ENCODE assay signal across 9 mouse cellular contexts in genomic region chr11:4270744-4271459, GRCm38 (mm10). TPM values are rescaled to one million over a fixed set of nuclear protein-coding genes. Genes with fewer than 3 reads are reported as not detected.
A peak's percentile ranks its signal among the peaks of the same experiment; 100 is the strongest.
DNase-seq lines count a peak whose midpoint lies in the region; ATAC-seq lines count a peak whose summit lies in the region.
"Had no signal": no experiment of that assay in that cellular context is flagged by ENCODE, and none has a peak within 500 bp of the region (broad histone marks: within the 10 kb centered on the region; RNA-seq: fewer than 3 reads in every experiment).

No protein-coding gene starts in this region.

- DNase-seq in kidney, adult 9 months = no peak
- peak; percentile 58 for DNase-seq in WW6 (ENCODE audit: low read depth, low spot score)
- DNase-seq in gastrocnemius, postnatal 14 days = peak; percentile 83
- DNase-seq in lung, postnatal 14 days = peak; percentile 46
- no peak for DNase-seq in cerebellum, adult 11 months
- DNase-seq in cerebellum, postnatal 4 days (ENCODE audit: low spot score in 2 of 2) = no peak

- ATAC-seq in kidney, embryonic 16.5 days (ENCODE audit: low FRiP score, low TSS enrichment) = peak; percentile 27
- ATAC-seq in megakaryocyte-erythroid progenitor cell, adult 5-6 weeks (replicated peaks; ENCODE audit: low FRiP score, low TSS enrichment, poor library complexity, severe bottlenecking) = no peak

- peaks cover 16% of the 10 kb centered on the region for H3K4me1 ChIP-seq in kidney, embryonic 16.5 days (ENCODE audit: insufficient read depth, low read length)

- H3K27ac ChIP-seq in kidney, embryonic 16.5 days (ENCODE audit: low read length) = 0 out of 2 replicates have a peak overlapping the region, but pooled peaks have one; percentile 7
- H3K27ac ChIP-seq: macrophage had no signal

- H3K36me3 ChIP-seq in kidney, embryonic 16.5 days (ENCODE audit: insufficient read depth, low read length) = no peaks in the 10 kb centered on the region

- H3K4me3 ChIP-seq in kidney, embryonic 16.5 days (ENCODE audit: low read length) = no peak overlapping the region

- H3K9ac ChIP-seq in kidney, embryonic 16.5 days (replicated peaks; ENCODE audit: low read length) = peak overlapping the region; percentile 33; the same call in 1 of the 2 replicates

- no peak overlapping the region for H3K4me2 ChIP-seq in kidney, embryonic 16.5 days (replicated peaks; ENCODE audit: low read depth, low read length)

- intact Hi-C loops in gastrocnemius, postnatal 14 days (cut with DNase I; ENCODE audit: low total_unique reads) = no loop called here

- 29% methylated on average over 19 of the region's 20 CpGs for WGBS in kidney, embryonic 16.5 days

- peaks cover 10% of the 10 kb centered on the region; the same call in 1 of the 2 replicates for H3K27me3 ChIP-seq in kidney, embryonic 16.5 days (ENCODE audit: insufficient read depth, low read length)

- no peaks in the 10 kb centered on the region for H3K9me3 ChIP-seq in kidney, embryonic 16.5 days (ENCODE audit: low read length)

RNA-seq across cellular contexts. Expression of gene Lif, which starts 13.5 kb away (rescaled TPM):
- polyA plus RNA-seq in kidney, embryonic 16.5 days (2015; fragmentation: Nextera tagmentation; extraction: Ambion mirVana) = 0.05 and 0.09 TPM in 2 replicates
- total RNA-seq in gastrocnemius, postnatal 14 days (2021) = under 1 TPM; 0.24 to 0.45 TPM
- total RNA-seq in megakaryocyte-erythroid progenitor cell, adult 5-6 weeks (2014; fragmentation: Nextera tagmentation) = not detected in 2 replicates
- total RNA-seq in megakaryocyte-erythroid progenitor cell, adult 5-6 weeks (2017) = 0.30 and 0.33 TPM in 2 replicates

RNA-seq across cellular contexts. Expression of gene Osm, which starts 34.7 kb away (rescaled TPM):
- polyA plus RNA-seq in kidney, embryonic 16.5 days (2015; fragmentation: Nextera tagmentation; extraction: Ambion mirVana) = not detected in 2 replicates
- not detected for total RNA-seq in gastrocnemius, postnatal 14 days (2021)
- 3.3 and 5.6 TPM in 2 replicates for total RNA-seq in megakaryocyte-erythroid progenitor cell, adult 5-6 weeks (2014; fragmentation: Nextera tagmentation)
- total RNA-seq in megakaryocyte-erythroid progenitor cell, adult 5-6 weeks (2017) = 5.3 and 7.2 TPM in 2 replicates

RNA-seq across cellular contexts. Expression of gene Castor1, which starts 52.9 kb away (rescaled TPM):
- 6.8 and 7.6 TPM in 2 replicates for polyA plus RNA-seq in kidney, embryonic 16.5 days (2015; fragmentation: Nextera tagmentation; extraction: Ambion mirVana)
- 1 to 10 TPM; 4.3 to 8.9 TPM for total RNA-seq in gastrocnemius, postnatal 14 days (2021)
- total RNA-seq in megakaryocyte-erythroid progenitor cell, adult 5-6 weeks (2014; fragmentation: Nextera tagmentation) = 1.2 TPM in 1 of 2 replicates, not detected in the other
- total RNA-seq in megakaryocyte-erythroid progenitor cell, adult 5-6 weeks (2017) = 0.15 TPM in 1 of 2 replicates, not detected in the other

Comparison
In these comparisons a context has a peak if more than half of its experiments do, and no peak if none do; other contexts are left out.
1. DNase-seq: peak in WW6 (single experiment), gastrocnemius, postnatal 14 days (single experiment) and lung, postnatal 14 days (single experiment); none in kidney, adult 9 months (single experiment), cerebellum, adult 11 months (single experiment) and cerebellum, postnatal 4 days (0 of 2).